Mouse (Mus musculus): Measurements from ENCODE around the gene 1700067P10Rik. TPM values are rescaled to one million over a fixed set of nuclear protein-coding genes. Genes with fewer than 3 reads are reported as not detected.
A peak's percentile ranks its signal among the peaks of the same experiment; 100 is the strongest.

The 1700067P10Rik gene
- not detected for total RNA-seq (2022)

GRCm38 (mm10) chr17:48089019-48089418 is at the start of gene 1700067P10Rik:
TSS of gene 1700067P10Rik (plus strand) at chr17:48089319.
- DNase-seq (ENCODE audit: low spot score in 2 of 2) = no peak

- DNase-seq (ENCODE audit: low spot score in 2 of 2) = peak; percentile 26 to 33
These were observed 47.5 kb upstream of the 1700067P10Rik start for GRCm38 (mm10) chr17:48041351-48042287.

- DNase-seq (ENCODE audit: low spot score in 2 of 2) = no peak
These were observed 45.8 kb upstream of the 1700067P10Rik start for GRCm38 (mm10) chr17:48043154-48043880.

GRCm38 (mm10) chr17:48045631-48046030 is 43.5 kb upstream of the 1700067P10Rik start:
- peak in 1 of 2 experiments; percentile 47 for DNase-seq (ENCODE audit: low spot score in 2 of 2)

GRCm38 (mm10) chr17:48051638-48052337 is 37.3 kb upstream of the 1700067P10Rik start:
- DNase-seq (ENCODE audit: low spot score in 2 of 2) = no peak

GRCm38 (mm10) chr17:48052338-48053067 is 36.6 kb upstream of the 1700067P10Rik start:
- DNase-seq (ENCODE audit: low spot score in 2 of 2) = no peak

- DNase-seq (ENCODE audit: low spot score in 2 of 2) = no peak
These were observed 35.5 kb upstream of the 1700067P10Rik start for GRCm38 (mm10) chr17:48053646-48054045.

- DNase-seq (ENCODE audit: low spot score in 2 of 2) = no peak
These were observed 33.9 kb upstream of the 1700067P10Rik start for GRCm38 (mm10) chr17:48055076-48055816.

- no peak for DNase-seq (ENCODE audit: low spot score in 2 of 2)
These were observed 31.7 kb upstream of the 1700067P10Rik start for GRCm38 (mm10) chr17:48057382-48057781.

GRCm38 (mm10) chr17:48064196-48064843 is 24.8 kb upstream of the 1700067P10Rik start:
- DNase-seq (ENCODE audit: low spot score in 2 of 2) = no peak

GRCm38 (mm10) chr17:48065081-48065501 is 24.0 kb upstream of the 1700067P10Rik start:
- DNase-seq (ENCODE audit: low spot score in 2 of 2) = no peak

- DNase-seq (ENCODE audit: low spot score in 2 of 2) = no peak
These were observed 22.0 kb upstream of the 1700067P10Rik start for GRCm38 (mm10) chr17:48067083-48067614.

GRCm38 (mm10) chr17:48067729-48068128 is 21.4 kb upstream of the 1700067P10Rik start:
- DNase-seq (ENCODE audit: low spot score in 2 of 2) = no peak

GRCm38 (mm10) chr17:48080626-48081025 is 8.5 kb upstream of the 1700067P10Rik start:
- no peak for DNase-seq (ENCODE audit: low spot score in 2 of 2)

- no peak for DNase-seq (ENCODE audit: low spot score in 2 of 2)
These were observed 327 bp downstream of the 1700067P10Rik start for GRCm38 (mm10) chr17:48089446-48089845.

- DNase-seq (ENCODE audit: low spot score in 2 of 2) = no peak
These were observed 1.2 kb downstream of the 1700067P10Rik start for GRCm38 (mm10) chr17:48090305-48090704.

- DNase-seq (ENCODE audit: low spot score in 2 of 2) = no peak
These were observed 4.2 kb downstream of the 1700067P10Rik start for GRCm38 (mm10) chr17:48093286-48093817.

- no peak for DNase-seq (ENCODE audit: low spot score in 2 of 2)
These were observed 5.9 kb downstream of the 1700067P10Rik start for GRCm38 (mm10) chr17:48094820-48095680.
